Mouse (Mus musculus) kidney, adult 10 weeks (tissue): ENCODE data around the gene Serinc1. TPM values are rescaled to one million over a fixed set of nuclear protein-coding genes. Genes with fewer than 3 reads are reported as not detected.

Source experiments
- polyA plus RNA-seq: library from polyadenylated mRNA; stranded (reverse); fragments of 350-450 nt; fragmentation: Illumina TruSeq; extraction: RNeasy Lipid Tissue Mini Kit (QIAGEN cat#74804); gene quantifications from one replicate; pipeline ENCODE4 v1.2.3, GENCODE M21; 2014; ENCODE audit warnings: low read depth, low replicate concordance

The Serinc1 gene
- polyA plus RNA-seq, result 570 TPM

GRCm38 (mm10) chr10:57532218-57533101 is at the start of gene Serinc1:
Serinc1 (minus strand) TSS chr10:57532530.

GRCm38 (mm10) chr10:57485908-57486541 is 46.3 kb downstream of the Serinc1 start, which contains the start of gene Hsf2:
Hsf2 (plus strand) TSS chr10:57486385.

Other genes starting within 250 kb of the Serinc1 start
- 52.9 TPM for gene Hsf2, start 46.1 kb downstream of the Serinc1 start, polyA plus RNA-seq
- 2.7 TPM for gene Pkib, start 99.5 kb upstream of the Serinc1 start, polyA plus RNA-seq